Mouse (Mus musculus): ENCODE measurements around the gene Slc9a3r2. TPM values are rescaled to one million over a fixed set of nuclear protein-coding genes. Genes with fewer than 3 reads are reported as not detected.

Slc9a3r2 gene
- polyA plus RNA-seq, 1 experiment from 2014 or later, result 23.5 TPM

DNA sequence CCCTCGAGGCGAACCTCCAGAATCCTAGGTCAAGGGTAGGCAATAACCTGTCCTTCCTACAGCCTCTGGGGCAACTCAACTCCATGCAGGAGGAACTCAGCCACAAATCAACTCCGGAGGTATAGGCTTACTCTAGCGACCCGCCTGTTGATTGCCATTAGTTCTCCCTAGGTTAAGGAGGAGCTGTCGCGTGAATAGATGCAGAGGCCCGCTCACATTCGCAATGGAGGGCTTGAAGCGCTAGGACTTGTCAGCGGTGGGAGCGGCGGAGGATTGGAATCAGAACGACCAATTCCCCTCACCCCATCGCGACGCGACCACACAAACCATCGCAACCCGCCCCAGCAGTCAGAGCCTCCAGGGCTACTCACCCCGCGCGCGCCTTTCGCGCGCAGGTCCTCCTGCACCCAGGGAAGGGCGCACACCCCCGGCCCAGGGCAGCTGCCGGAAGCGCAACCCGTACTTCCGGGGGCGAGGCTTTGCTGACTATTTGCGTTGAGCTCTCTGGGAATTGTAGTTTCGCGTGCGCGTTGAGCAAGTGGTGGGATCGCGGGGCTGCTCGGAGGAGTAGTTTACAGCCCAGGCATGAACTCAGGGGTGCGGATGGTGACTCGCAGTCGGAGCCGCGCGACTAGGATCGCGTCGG, 17.8 kb downstream of the Slc9a3r2 start, which contains the start of the genes Tsc2 and Nthl1:
Gene Tsc2 (minus strand): TSS at position 464 of the 646 bp plus-strand sequence.
Gene Nthl1 (plus strand): TSS at position 514 of the 646 bp plus-strand sequence.
- Histone ChIP-seq H3K27me3 (no peaks in the 10 kb centered on the region), H3K9ac (replicated peaks) (peak within 1 kb of the TSS; percentile 77), H3K36me3 (peaks cover 38% of the 10 kb centered on the region), H3K9me3 (no peaks in the 10 kb centered on the region), H3K27ac (peak within 1 kb of the TSS; percentile 71), H3K4me3 (replicated peaks) (peak within 1 kb of the TSS; percentile 71), H3K4me2 (replicated peaks) (peak within 1 kb of the TSS; percentile 88), H3K4me1 (replicated peaks) (peaks cover 17% of the 10 kb centered on the region)
- peak; percentile 92 for ATAC-seq
- 2% methylated on average over 51 of the region's 51 CpGs for WGBS

DNA sequence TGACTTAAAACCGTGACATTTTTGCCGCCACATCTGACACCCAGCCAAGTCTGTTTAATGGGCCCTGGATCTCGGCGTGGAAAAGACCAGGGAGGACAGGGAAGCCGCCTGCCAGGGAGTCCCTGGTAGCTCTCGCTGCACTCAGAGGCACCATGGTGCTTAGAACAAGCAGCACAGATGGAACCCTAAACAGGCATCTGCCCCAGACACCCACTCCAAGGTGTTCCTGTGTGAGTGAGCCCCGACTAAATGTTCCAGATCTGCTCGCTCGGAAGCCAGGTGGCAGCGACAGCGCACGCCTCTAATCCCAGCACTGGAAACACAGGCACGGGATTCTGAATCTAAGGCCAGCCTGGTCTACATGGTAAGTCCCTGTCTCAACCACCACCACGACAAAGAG, 20.1 kb downstream of the Slc9a3r2 start:
- ATAC-seq, result no peak
- Histone ChIP-seq H3K36me3 (peaks cover 60% of the 10 kb centered on the region), H3K27me3 (no peaks in the 10 kb centered on the region), H3K27ac (no peak overlapping the region), H3K9ac (replicated peaks) (no peak overlapping the region), H3K4me1 (replicated peaks) (peaks cover 17% of the 10 kb centered on the region), H3K9me3 (no peaks in the 10 kb centered on the region), H3K4me2 (replicated peaks) (no peak overlapping the region), H3K4me3 (replicated peaks) (no peak overlapping the region)
- 86% methylated on average over 14 of the region's 14 CpGs for WGBS

DNA sequence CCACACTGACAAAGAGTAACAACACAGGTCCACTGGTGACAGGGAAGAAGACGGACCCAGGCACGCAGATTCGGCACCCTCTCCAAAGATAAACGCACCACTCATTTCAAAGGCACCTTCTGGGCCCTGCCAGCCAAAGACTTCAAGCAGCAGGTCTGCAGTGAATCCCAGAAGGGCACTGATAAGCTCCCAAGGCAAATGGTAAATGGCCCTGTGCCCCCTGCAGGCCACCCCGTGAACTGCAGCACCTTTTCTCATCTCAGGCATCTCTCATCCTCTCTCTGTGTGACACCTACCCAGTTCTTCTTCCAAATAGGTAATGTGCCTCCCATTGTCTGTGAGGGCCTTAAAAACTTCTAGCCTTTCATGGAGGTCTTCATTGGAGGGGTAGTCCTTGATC, 21.5 kb downstream of the Slc9a3r2 start:
- Histone ChIP-seq H3K27me3 (no peaks in the 10 kb centered on the region), H3K9me3 (no peaks in the 10 kb centered on the region), H3K36me3 (peaks cover 74% of the 10 kb centered on the region), H3K9ac (replicated peaks) (no peak overlapping the region), H3K27ac (no peak overlapping the region), H3K4me1 (replicated peaks) (peaks cover 17% of the 10 kb centered on the region), H3K4me2 (replicated peaks) (no peak overlapping the region), H3K4me3 (replicated peaks) (no peak overlapping the region)
- no peak for ATAC-seq
- 54% methylated on average over 5 of the region's 5 CpGs for WGBS

DNA sequence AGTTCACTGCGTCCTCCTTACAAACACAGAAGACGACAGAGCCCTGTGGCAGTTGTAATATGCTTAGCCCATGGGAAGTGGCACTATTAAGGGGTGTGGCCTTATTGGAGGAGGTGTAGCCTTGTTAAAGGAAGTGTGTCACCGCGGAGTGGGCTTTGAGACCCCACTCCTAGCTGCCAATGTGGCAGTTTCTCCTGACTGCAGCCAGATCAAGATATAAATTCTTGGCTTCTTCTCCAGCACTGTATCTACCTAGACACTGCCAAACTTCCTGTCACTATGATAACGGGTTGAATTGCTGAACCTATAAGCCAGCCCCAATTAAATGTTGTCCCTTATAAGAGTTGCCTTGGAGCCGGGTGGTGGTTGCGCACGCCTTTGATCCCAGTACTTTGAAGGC, 24.7 kb downstream of the Slc9a3r2 start:
- Histone ChIP-seq H3K9me3 (no peaks in the 10 kb centered on the region), H3K36me3 (peaks cover 100% of the 10 kb centered on the region), H3K4me2 (replicated peaks) (no peak overlapping the region), H3K4me3 (replicated peaks) (no peak overlapping the region), H3K9ac (replicated peaks) (no peak overlapping the region), H3K4me1 (replicated peaks) (no peaks in the 10 kb centered on the region), H3K27ac (no peak overlapping the region), H3K27me3 (no peaks in the 10 kb centered on the region)
- WGBS, result 93% methylated on average over 8 of the region's 8 CpGs
- no peak for ATAC-seq

DNA sequence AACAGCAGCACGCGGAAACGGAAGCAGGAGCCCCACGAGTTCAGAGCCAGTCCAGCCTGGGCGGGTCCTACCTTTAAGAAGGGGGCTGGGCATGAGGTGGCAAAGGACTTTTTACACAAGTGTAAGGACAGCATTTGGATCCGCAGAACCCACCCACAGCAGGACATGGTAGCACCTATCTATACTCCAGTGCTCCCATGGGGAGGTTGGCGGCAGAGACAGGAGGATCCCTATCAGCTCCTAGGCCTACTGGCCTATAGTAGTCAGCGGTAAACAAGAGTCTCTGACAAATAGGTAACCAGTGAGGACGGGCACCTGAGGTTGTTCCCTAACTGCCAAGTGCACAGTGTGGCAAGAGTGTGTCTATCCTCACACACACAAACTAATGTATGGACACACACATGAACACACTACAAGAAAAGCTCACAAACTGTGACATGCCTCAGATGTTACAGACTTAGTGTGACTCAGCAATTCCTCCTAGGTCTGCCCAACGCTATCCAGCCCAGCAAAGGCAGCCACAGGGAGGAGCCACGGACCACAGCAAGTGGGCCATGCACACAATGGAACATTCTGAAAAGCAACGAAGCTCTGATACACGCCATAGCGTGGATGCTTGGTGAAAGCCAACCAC, 32.4 kb downstream of the Slc9a3r2 start:
- no peak overlapping the region for H3K27ac ChIP-seq
- WGBS, result 86% methylated on average over 14 of the region's 14 CpGs
- no peaks in the 10 kb centered on the region for H3K4me1 ChIP-seq (replicated peaks)
- no peak overlapping the region for H3K9ac ChIP-seq (replicated peaks)
- H3K27me3 ChIP-seq, result no peaks in the 10 kb centered on the region
- no peak overlapping the region for H3K4me3 ChIP-seq (replicated peaks)
- ATAC-seq, result no peak
- H3K9me3 ChIP-seq, result no peaks in the 10 kb centered on the region
- H3K36me3 ChIP-seq, result peaks cover 95% of the 10 kb centered on the region
- H3K4me2 ChIP-seq (replicated peaks), result no peak overlapping the region

DNA sequence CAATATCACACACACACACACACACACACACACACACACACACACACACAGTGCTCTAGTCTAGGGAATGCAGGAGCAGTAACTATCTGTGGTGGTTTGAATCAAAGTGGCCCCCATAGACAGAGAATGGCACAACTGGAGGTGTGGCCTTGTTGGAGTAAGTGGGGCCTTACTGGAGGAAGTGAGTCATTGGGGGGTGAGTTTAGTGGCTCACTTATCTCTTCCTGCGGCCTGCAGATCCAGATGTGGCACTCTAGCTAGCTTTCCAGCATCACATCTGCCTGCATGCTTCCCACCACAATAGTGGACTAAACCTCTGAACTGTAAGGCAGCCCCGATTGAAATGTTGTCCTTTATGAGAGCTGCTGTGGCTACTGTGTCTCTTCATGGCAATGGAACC, 39.4 kb downstream of the Slc9a3r2 start:
- Histone ChIP-seq H3K4me2 (replicated peaks) (no peak overlapping the region), H3K36me3 (peaks cover 78% of the 10 kb centered on the region), H3K4me3 (replicated peaks) (no peak overlapping the region), H3K9me3 (no peaks in the 10 kb centered on the region), H3K9ac (replicated peaks) (no peak overlapping the region), H3K4me1 (replicated peaks) (no peaks in the 10 kb centered on the region), H3K27ac (no peak overlapping the region), H3K27me3 (no peaks in the 10 kb centered on the region)
- no peak for ATAC-seq
- 92% methylated on average over 2 of the region's 2 CpGs for WGBS

DNA sequence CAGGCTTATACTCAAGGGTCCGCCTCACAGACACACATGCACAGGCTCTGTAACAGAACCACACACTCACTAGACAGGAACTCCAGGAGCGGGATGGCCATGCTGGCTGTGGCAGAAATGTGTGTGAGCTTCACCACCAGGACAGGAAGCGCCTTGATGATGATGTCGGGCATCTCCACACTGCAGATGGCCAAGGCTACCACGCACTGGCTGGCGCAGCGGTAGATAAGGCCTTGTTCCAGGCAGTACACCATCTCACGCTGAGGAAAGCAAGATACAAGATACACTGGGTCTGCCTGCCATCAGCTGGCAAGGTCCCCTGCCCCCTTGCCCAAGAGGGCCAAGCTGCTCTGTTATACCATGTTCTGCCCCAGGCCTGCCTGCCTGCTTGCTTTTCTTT, 41.3 kb downstream of the Slc9a3r2 start:
- Histone ChIP-seq H3K4me2 (replicated peaks) (no peak overlapping the region), H3K36me3 (peaks cover 78% of the 10 kb centered on the region), H3K4me3 (replicated peaks) (no peak overlapping the region), H3K9ac (replicated peaks) (no peak overlapping the region), H3K4me1 (replicated peaks) (no peaks in the 10 kb centered on the region), H3K9me3 (no peaks in the 10 kb centered on the region), H3K27me3 (no peaks in the 10 kb centered on the region), H3K27ac (no peak overlapping the region)
- ATAC-seq, result no peak
- WGBS, result 97% methylated on average over 8 of the region's 8 CpGs

DNA sequence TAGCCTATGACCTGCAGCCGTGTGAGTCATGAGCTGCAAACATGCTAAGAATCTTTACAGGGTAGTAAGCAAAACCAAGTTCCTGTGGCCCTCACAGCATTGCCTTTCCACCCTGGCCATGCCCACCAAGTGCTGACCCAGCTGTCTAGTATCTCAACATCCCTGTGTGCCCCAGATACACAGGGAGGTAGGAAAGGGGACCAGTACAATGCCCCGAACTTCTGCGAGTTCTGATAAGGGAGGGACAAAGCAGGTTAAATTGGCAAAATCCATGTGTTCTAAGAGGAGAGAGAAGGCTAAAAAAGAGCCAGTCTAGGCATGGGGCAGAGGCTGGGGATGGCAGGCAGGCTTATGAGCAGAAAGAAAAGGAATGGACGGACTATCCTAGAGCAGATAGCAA, 41.8 kb downstream of the Slc9a3r2 start:
- no peak overlapping the region for H3K4me3 ChIP-seq (replicated peaks)
- H3K27ac ChIP-seq, result no peak overlapping the region
- H3K36me3 ChIP-seq, result peaks cover 76% of the 10 kb centered on the region
- WGBS, result 96% methylated on average over 4 of the region's 4 CpGs
- H3K9me3 ChIP-seq, result no peaks in the 10 kb centered on the region
- no peak overlapping the region for H3K4me2 ChIP-seq (replicated peaks)
- no peak overlapping the region for H3K9ac ChIP-seq (replicated peaks)
- H3K4me1 ChIP-seq (replicated peaks), result no peaks in the 10 kb centered on the region
- ATAC-seq, result no peak
- no peaks in the 10 kb centered on the region for H3K27me3 ChIP-seq

DNA sequence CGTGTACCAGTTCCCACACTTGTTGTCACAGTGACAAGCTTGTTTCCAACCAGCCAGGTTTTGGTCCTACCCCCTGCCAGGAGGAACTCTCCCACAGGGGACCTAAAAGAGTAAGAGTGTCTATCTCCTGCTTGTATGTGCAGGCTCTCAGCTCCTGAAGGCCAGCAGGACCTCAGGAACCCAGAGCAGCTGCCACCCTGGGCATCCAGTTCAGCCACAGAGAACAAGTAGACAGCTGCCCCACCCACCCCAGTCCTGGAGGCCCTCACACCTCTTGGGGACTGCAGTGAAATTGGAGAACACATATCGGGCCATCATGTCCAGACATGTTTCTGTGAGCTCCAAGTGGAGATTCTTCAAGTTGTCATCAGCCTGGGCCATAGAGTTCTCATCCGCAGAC, 45.6 kb downstream of the Slc9a3r2 start:
- H3K4me3 ChIP-seq (replicated peaks), result no peak overlapping the region
- H3K27ac ChIP-seq, result no peak overlapping the region
- H3K4me2 ChIP-seq (replicated peaks), result no peak overlapping the region
- 99% methylated on average over 3 of the region's 3 CpGs for WGBS
- no peaks in the 10 kb centered on the region for H3K4me1 ChIP-seq (replicated peaks)
- no peaks in the 10 kb centered on the region for H3K9me3 ChIP-seq
- no peak overlapping the region for H3K9ac ChIP-seq (replicated peaks)
- H3K27me3 ChIP-seq, result no peaks in the 10 kb centered on the region
- H3K36me3 ChIP-seq, result peaks cover 96% of the 10 kb centered on the region
- ATAC-seq, result no peak

DNA sequence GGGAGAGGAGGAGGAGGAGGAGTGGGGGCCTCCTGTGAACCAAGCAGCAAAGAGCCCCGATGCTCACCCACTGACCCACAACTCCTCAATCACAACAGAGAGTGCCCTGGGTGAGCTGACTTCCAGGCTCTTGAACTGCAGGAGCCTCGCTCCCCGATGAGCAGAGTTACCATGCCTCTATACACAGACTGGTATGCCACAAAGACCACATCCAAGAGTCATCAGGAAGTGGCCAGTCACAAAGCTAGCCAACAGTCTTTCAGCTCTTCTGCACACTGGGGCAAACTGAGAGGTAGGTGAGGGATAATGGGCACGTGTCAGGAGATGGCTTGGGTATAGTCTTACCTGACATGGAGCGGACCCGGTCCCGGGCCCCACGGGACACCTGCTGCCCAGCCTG, 46.2 kb downstream of the Slc9a3r2 start:
- H3K4me1 ChIP-seq (replicated peaks), result no peaks in the 10 kb centered on the region
- ATAC-seq, result no peak
- H3K4me3 ChIP-seq (replicated peaks), result no peak overlapping the region
- no peaks in the 10 kb centered on the region for H3K27me3 ChIP-seq
- H3K9me3 ChIP-seq, result no peaks in the 10 kb centered on the region
- no peak overlapping the region for H3K4me2 ChIP-seq (replicated peaks)
- no peak overlapping the region for H3K9ac ChIP-seq (replicated peaks)
- no peak overlapping the region for H3K27ac ChIP-seq
- peaks cover 98% of the 10 kb centered on the region for H3K36me3 ChIP-seq
- WGBS, result 93% methylated on average over 8 of the region's 8 CpGs

DNA sequence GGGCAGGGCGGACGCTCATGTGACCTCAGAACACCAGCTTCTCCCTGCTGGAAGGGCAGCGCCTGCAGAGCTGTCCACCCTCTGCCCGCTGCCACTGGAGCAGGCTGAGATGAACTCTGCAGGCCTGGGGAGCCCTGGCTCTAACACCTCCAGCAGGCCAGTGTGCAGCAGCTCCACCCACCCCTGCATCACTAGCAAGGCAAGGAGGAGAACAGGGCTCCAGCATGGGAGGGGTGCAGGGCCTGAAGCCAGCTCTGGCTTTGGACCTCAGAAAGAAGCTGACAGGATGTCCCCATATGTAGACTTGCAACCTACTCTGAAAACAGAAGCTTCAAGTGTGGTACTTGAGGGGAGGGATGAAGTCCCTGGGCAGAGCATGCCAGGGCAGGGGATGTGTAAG, 49.6 kb downstream of the Slc9a3r2 start:
- Histone ChIP-seq H3K9me3 (no peaks in the 10 kb centered on the region), H3K36me3 (peaks cover 98% of the 10 kb centered on the region), H3K4me3 (replicated peaks) (no peak overlapping the region), H3K27me3 (no peaks in the 10 kb centered on the region), H3K9ac (replicated peaks) (no peak overlapping the region), H3K27ac (no peak overlapping the region), H3K4me1 (replicated peaks) (no peaks in the 10 kb centered on the region), H3K4me2 (replicated peaks) (no peak overlapping the region)
- ATAC-seq, result no peak
- WGBS, result 91% methylated on average over 4 of the region's 4 CpGs

DNA sequence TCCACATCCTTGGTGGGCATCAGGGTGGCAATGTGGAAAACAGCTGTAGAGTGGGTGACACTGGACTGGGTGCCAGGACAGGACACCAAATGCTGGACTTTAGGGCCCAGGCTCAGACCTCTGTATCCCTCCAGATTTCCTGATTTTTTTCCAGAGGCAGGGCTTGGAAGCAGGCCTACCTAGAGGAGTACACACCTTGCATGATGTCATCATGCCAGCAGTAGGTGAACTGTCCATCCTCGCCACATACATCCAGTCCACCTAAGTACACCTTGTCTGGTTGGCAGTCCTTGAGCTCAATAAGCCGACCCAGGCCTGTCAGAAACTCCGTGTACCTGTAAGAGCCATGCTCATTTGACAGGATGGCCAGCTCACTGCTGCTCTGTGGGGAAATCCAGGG, 52.1 kb downstream of the Slc9a3r2 start:
- Histone ChIP-seq H3K27ac (no peak overlapping the region), H3K4me3 (replicated peaks) (no peak overlapping the region), H3K9ac (replicated peaks) (no peak overlapping the region), H3K4me1 (replicated peaks) (no peaks in the 10 kb centered on the region), H3K4me2 (replicated peaks) (no peak overlapping the region), H3K9me3 (no peaks in the 10 kb centered on the region), H3K36me3 (peaks cover 100% of the 10 kb centered on the region), H3K27me3 (no peaks in the 10 kb centered on the region)
- ATAC-seq, result no peak
- 91% methylated on average over 3 of the region's 3 CpGs for WGBS

Measured in midbrain, embryonic 13.5 days (tissue).